Comparison of ENCODE assay signal across 20 mouse cellular contexts in genomic region chr10:36908861-36909260, GRCm38 (mm10).
DNase-seq lines count a peak whose midpoint lies in the region; ATAC-seq and TF ChIP-seq lines count a peak whose summit lies in the region.
"Had no signal": no experiment of that assay in that cellular context is flagged by ENCODE, and none has a peak within 500 bp of the region (broad histone marks: within the 10 kb centered on the region; RNA-seq: fewer than 3 reads in every experiment).

No protein-coding gene starts in this region.

- H3K4me3 ChIP-seq in forebrain, postnatal 0 days (ENCODE audit: low read depth, low read length): no peak overlapping the region
- no peak overlapping the region for H3K4me3 ChIP-seq in forebrain, embryonic 16.5 days (replicated peaks; ENCODE audit: low read length)
- H3K4me3 ChIP-seq: forebrain, embryonic 13.5 days; gastrocnemius, adult 2 months; heart, embryonic 15.5 days; hindbrain, embryonic 13.5 days; neural tube, embryonic 15.5 days had no signal

- no peaks in the 10 kb centered on the region for H3K4me1 ChIP-seq in forebrain, postnatal 0 days (ENCODE audit: insufficient read depth)
- H3K4me1 ChIP-seq in forebrain, embryonic 16.5 days (replicated peaks; ENCODE audit: control insufficient read depth, insufficient read depth, low read length): no peaks in the 10 kb centered on the region
- H3K4me1 ChIP-seq: forebrain, embryonic 13.5 days; heart, embryonic 15.5 days; hindbrain, embryonic 13.5 days; neural tube, embryonic 15.5 days had no signal

- WGBS in forebrain, postnatal 0 days: 75% methylated on average over 4 of the region's 4 CpGs
- 80% methylated on average over 4 of the region's 4 CpGs for WGBS in forebrain, embryonic 16.5 days

- no peak for TF ChIP-seq CTCF in forebrain, postnatal 0 days (IDR thresholded peaks at IDR 0.05; ENCODE audit: low read depth)

- ATAC-seq in forebrain, postnatal 0 days: no peak
- no peak for ATAC-seq in forebrain, embryonic 16.5 days
- ATAC-seq: forebrain, embryonic 13.5 days had no signal

- no peaks in the 10 kb centered on the region for H3K9me3 ChIP-seq in forebrain, postnatal 0 days (ENCODE audit: low read length)
- H3K9me3 ChIP-seq in forebrain, embryonic 16.5 days (ENCODE audit: control insufficient read depth, low read length): no peaks in the 10 kb centered on the region
- H3K9me3 ChIP-seq: forebrain, embryonic 13.5 days; heart, embryonic 15.5 days; hindbrain, embryonic 13.5 days; neural tube, embryonic 15.5 days had no signal

- H3K27me3 ChIP-seq in forebrain, postnatal 0 days (ENCODE audit: insufficient read depth, low read length): no peaks in the 10 kb centered on the region
- H3K27me3 ChIP-seq in forebrain, embryonic 16.5 days (replicated peaks; ENCODE audit: control insufficient read depth, insufficient read depth, low read length): no peaks in the 10 kb centered on the region
- H3K27me3 ChIP-seq: forebrain, embryonic 13.5 days; heart, embryonic 15.5 days; hindbrain, embryonic 13.5 days; neural tube, embryonic 15.5 days had no signal

- peak; percentile 8 for DNase-seq in forebrain, postnatal 0 days
- peak; percentile 72 for DNase-seq in brain, adult 2 months (ENCODE audit: low read depth, low spot score)
- peak; percentile 4 to 14 for DNase-seq in left cerebral cortex, adult 8-10 months (ENCODE audit: low spot score in 2 of 2)
- peak; percentile 13 for DNase-seq in right cerebral cortex, postnatal 25 days
- no peak for DNase-seq in kidney, postnatal 4 days
- no peak for DNase-seq in adrenal gland, postnatal 4 days (ENCODE audit: low spot score in 2 of 2)
- DNase-seq: adrenal gland, postnatal 25 days; cerebellum, adult 11-12 months; cerebellum, postnatal 10 days; gastrocnemius, adult 2 months; heart, postnatal 36 days; kidney, adult 18-20 months; layer of hippocampus, adult 9-11 months; thymus, postnatal 36 days had no signal

- no peak overlapping the region for H3K9ac ChIP-seq in forebrain, postnatal 0 days
- no peak overlapping the region for H3K9ac ChIP-seq in forebrain, embryonic 16.5 days (replicated peaks; ENCODE audit: low read depth, low read length)
- H3K9ac ChIP-seq: forebrain, embryonic 13.5 days; heart, embryonic 15.5 days; hindbrain, embryonic 13.5 days; neural tube, embryonic 15.5 days had no signal

- no peak overlapping the region for H3K4me2 ChIP-seq in forebrain, postnatal 0 days (ENCODE audit: low read depth)
- no peak overlapping the region for H3K4me2 ChIP-seq in forebrain, embryonic 16.5 days (ENCODE audit: low read length)
- H3K4me2 ChIP-seq: forebrain, embryonic 13.5 days; heart, embryonic 15.5 days; hindbrain, embryonic 13.5 days; midbrain, embryonic 11.5 days; neural tube, embryonic 15.5 days had no signal

- H3K27ac ChIP-seq in forebrain, postnatal 0 days (ENCODE audit: low read depth, low read length): no peak overlapping the region
- no peak overlapping the region for H3K27ac ChIP-seq in forebrain, embryonic 16.5 days (ENCODE audit: low read length)
- H3K27ac ChIP-seq: forebrain, embryonic 13.5 days; gastrocnemius, adult 2 months; heart, embryonic 15.5 days; hindbrain, embryonic 13.5 days; neural tube, embryonic 15.5 days had no signal

- no peaks in the 10 kb centered on the region for H3K36me3 ChIP-seq in forebrain, postnatal 0 days (ENCODE audit: insufficient read depth)
- no peaks in the 10 kb centered on the region for H3K36me3 ChIP-seq in forebrain, embryonic 16.5 days (ENCODE audit: control insufficient read depth, insufficient read depth)
- H3K36me3 ChIP-seq: heart, embryonic 15.5 days; hindbrain, embryonic 13.5 days; neural tube, embryonic 15.5 days had no signal

Comparison
In these comparisons a context has a peak if more than half of its experiments do, and no peak if none do; other contexts are left out.
1. DNase-seq: peak in forebrain, postnatal 0 days (single experiment), brain, adult 2 months (single experiment), left cerebral cortex, adult 8-10 months (2 of 2) and right cerebral cortex, postnatal 25 days (single experiment); none in kidney, postnatal 4 days (0 of 2) and adrenal gland, postnatal 4 days (0 of 2).